Mouse (Mus musculus): Measurements from ENCODE around the gene BC029722.

- TF ChIP-seq SIN3A (IDR thresholded peaks at IDR 0.05; ENCODE audit: low read length) = no peak
- TF ChIP-seq CTCF (conservative IDR thresholded peaks at IDR 0.05 in 1 of 2, IDR thresholded peaks at IDR 0.05 in 1 of 2; ENCODE audit: low read depth in 2 of 2, low read length in 2 of 2) = no peak
- TF ChIP-seq ZKSCAN1 (IDR thresholded peaks at IDR 0.05; ENCODE audit: borderline replicate concordance, low read depth, low read length) = no peak
- no peak for TF ChIP-seq CHD2 (IDR thresholded peaks at IDR 0.05; ENCODE audit: low read length)
- no peak for TF ChIP-seq POLR2A (IDR thresholded peaks at IDR 0.05; ENCODE audit: low read depth, low read length)
- TF ChIP-seq PAX5 (IDR thresholded peaks at IDR 0.05; ENCODE audit: low read length) = no peak
- TF ChIP-seq KAT2A (IDR thresholded peaks at IDR 0.05; ENCODE audit: insufficient replicate concordance, low read length) = no peak
- no peak for TF ChIP-seq ZC3H11A (IDR thresholded peaks at IDR 0.05; ENCODE audit: low read depth, low read length)
- TF ChIP-seq E2F4 (IDR thresholded peaks at IDR 0.05; ENCODE audit: insufficient replicate concordance, low read depth, low read length) = no peak
Measured at GRCm38 (mm10) chr2:155804053-155804452, 15.2 kb downstream of the BC029722 start.

Data from CH12.LX (cell line).